Mouse (Mus musculus): ENCODE measurements around the gene Zfp866.

Gene Zfp866

GRCm38 (mm10) chr8:69797661-69798060, 6.7 kb upstream of the Zfp866 start:
- DNase-seq (ENCODE audit: low spot score in 2 of 2), result peak; percentile 14 to 20

DNA sequence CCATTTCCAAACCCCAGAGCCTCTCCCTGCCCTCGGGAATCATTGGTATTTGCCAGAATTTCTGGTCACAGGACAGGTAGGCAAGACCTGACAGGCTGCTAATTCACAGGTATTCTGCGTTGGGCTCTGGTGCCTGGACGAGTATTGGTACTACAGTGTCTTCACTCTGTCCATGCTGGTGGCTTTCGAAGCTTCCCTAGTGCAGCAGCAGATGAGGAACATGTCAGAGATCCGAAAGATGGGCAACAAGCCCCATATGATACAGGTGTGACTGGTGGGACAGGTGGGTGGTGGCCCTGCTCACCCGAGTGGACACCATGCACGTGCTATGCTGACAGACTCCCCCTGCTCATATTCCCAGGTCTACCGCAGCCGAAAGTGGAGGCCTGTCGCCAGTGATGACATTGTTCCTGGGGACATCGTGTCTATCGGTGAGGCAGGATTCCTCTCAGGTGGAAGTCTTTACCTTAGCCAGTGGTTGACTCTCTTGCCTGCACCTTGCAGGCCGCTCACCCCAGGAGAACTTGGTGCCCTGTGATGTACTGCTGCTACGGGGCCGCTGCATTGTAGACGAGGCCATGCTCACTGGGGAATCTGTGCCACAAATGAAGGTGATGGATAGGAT, 5.9 kb upstream of the Zfp866 start:
- peak; percentile 12 to 22 for DNase-seq (ENCODE audit: low spot score in 2 of 2)

DNA sequence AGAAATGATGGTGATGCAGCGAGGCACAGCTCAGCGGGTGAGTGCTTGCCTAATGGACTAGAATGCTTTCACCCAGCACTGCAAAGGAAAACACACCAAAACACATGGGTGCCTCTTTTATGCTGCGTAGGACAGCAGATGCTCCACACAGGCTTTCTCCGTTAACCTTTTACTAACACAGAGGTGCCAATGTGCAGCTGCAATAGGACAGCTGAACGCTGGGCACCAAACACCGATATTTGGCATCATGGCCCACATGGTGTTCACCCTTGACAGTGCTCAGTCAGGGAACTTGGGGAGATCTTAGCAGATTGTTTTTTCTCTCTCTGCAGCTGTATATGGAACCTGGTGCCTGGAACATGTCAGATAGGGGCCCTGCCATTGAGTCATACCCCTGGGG, 3.9 kb upstream of the Zfp866 start:
- DNase-seq (ENCODE audit: low spot score in 2 of 2), result peak; percentile 11 to 20

DNA sequence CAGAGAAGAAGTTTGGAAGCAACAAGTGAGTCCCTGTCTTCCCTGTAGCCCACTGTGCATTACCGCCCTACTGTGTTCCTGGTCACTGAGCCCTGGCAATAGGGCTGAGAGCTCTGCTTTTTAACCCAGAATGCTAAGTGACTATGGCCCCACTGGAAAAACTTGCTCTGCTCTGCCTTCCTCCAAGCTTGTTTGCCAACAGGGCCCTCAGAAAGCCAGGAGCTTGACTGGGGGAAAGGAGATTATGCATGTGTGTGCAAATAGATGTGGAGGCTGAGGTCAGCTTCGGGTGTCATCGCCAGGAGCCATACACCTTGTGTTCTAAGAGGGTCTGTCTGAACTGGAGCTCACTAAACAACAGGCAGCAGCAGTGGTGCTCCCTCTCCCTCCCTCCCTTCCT, 3.1 kb upstream of the Zfp866 start:
- DNase-seq (ENCODE audit: low spot score in 2 of 2), result peak in 1 of 2 experiments; percentile 19

DNA sequence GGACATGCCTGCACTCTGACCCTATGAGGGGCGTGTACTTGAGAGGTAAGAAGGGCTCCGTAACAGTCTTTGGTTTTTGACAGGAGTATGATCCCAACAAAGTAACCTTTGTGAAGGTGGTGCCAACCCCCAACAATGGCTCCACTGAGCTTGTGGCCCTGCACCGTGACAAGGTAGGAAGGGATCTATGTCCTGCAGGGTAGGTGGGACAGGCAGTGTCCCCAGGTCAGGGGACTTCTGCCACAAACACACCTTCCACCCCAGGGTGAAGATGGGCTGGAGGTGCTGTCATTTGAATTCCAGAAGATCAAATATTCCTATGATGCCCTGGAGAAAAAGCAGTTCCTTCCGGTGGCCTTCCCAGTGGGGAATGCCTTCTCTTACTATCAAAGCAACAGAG, 2.7 kb upstream of the Zfp866 start:
- peak; percentile 16 to 22 for DNase-seq (ENCODE audit: low spot score in 2 of 2)

GRCm38 (mm10) chr8:69791415-69792068, 564 bp upstream of the Zfp866 start:
- DNase-seq (ENCODE audit: low spot score in 2 of 2), result peak; percentile 53

DNA sequence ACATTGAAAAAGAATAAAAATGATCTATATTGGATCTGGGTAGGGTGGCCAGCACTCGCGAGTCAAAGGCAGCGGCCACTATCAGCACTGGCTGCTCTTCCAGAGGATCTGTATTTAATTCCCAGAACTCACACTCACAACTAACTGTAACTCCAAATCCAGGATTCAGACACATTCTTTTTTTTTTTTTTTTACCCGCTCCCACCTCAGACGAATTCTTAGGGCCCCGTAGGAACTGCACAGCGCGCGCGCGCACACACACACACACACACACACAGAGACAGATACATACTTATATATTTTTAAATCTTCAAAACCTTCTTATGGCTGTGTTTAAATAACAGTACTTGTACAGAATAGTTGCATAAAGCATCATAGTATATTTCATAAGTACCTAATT, 614 bp downstream of the Zfp866 start:
- peak in 1 of 2 experiments; percentile 20 for DNase-seq (ENCODE audit: low spot score in 2 of 2)

- DNase-seq (ENCODE audit: low spot score in 2 of 2), result peak in 1 of 2 experiments; percentile 17
Observed at GRCm38 (mm10) chr8:69789731-69790130, 1.2 kb downstream of the Zfp866 start.

DNA sequence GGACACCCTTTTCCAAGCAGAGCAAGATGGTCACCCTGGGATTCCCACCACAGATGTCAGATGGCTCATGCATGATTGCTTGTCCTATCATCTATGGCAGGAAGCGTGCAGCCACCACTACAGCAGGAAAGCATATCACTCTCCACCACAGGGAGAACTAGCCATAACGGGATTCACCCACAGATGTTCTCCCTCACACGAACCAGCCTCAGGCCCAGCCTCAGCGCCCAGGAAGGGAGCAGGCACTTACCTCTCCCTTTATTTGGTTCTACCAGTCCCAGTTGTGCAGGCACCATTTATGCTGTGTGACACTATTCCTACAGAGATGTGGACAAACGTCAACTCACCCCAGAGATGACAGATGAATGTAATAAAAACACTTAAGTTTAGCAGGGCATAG, 1.9 kb downstream of the Zfp866 start:
- DNase-seq (ENCODE audit: low spot score in 2 of 2), result peak in 1 of 2 experiments; percentile 18

GRCm38 (mm10) chr8:69777111-69777510, 13.9 kb downstream of the Zfp866 start:
- DNase-seq (ENCODE audit: low spot score in 2 of 2), result peak in 1 of 2 experiments; percentile 20

DNA sequence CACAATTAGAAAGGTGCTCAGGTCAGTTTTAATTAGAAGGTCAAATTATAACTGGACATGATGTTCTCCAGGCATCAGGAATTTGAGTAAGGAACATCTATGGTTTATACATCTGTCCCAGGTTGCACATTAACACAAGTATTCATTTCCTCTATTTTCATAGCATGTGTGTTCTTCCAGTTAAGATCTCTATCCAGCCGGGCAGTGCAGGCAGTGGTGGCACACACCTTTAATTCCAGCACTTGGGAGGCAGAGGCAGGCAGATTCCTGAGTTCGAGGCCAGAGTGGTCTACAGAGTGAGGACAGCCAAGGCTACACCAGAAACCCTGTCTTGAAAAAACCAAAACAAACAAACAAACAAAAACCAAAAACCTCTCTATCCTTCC, 15.8 kb downstream of the Zfp866 start:
- DNase-seq (ENCODE audit: low spot score in 2 of 2), result peak in 1 of 2 experiments; percentile 28

DNA sequence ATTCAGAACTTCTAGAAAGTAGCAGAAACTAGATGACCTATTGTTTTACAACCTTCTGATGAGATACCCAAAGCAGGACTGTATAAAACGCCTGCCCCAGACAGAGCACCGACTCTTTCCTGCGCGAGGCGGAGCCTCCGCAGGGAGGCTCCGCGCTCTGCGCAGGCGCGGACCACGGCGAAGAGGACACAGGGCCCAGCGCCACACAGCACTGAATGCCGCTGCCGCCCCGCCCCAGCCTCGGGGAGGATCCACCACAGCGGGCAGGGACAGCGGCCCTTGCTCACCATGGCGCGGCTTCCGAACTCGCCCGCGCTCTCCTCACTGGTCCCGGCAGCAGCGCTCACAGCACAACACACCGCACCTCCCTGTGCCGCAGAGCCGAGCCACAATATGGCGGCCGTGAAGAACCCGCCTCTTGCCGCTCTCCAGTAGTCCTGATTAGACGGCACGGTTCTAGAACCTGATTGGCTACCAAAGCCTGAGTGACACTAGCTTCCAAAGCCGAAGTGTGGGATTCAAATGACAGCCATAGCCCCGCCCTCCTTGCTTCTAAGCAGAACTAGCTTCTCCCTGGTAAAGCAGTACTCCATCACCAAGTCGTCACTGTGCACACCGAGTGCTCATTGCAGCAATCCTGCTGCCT, 16.4 kb downstream of the Zfp866 start, which contains the start of gene Gm20422:
Gene Gm20422 (minus strand): TSS at position 384 of the 646 bp plus-strand sequence.
- DNase-seq (ENCODE audit: low spot score in 2 of 2), result peak; percentile 95 to 97

GRCm38 (mm10) chr8:69772106-69772505, 18.9 kb downstream of the Zfp866 start:
- DNase-seq (ENCODE audit: low spot score in 2 of 2), result peak in 1 of 2 experiments; percentile 17

DNA sequence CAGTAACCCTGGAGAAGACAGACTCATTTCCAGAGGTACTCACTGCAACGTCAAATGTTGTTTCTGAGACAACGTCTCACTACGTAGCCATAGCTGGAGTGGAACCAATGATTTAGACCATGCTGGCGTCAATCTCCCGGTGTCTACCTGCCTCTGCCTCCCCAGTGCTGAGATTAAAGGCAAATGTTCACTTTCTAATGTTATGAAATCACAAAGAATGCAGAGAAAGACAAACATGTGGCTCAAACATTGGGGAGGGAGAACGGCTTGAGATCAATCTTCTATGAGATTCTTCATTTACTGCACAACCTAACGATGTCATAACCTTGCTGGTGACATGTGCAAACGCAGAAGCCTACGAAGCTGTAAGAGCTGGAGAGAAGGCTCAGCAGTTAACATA, 19.8 kb downstream of the Zfp866 start:
- peak in 1 of 2 experiments; percentile 12 for DNase-seq (ENCODE audit: low spot score in 2 of 2)

GRCm38 (mm10) chr8:69761814-69762445, 29.0 kb downstream of the Zfp866 start:
- no peak for DNase-seq (ENCODE audit: low spot score in 2 of 2)

DNA sequence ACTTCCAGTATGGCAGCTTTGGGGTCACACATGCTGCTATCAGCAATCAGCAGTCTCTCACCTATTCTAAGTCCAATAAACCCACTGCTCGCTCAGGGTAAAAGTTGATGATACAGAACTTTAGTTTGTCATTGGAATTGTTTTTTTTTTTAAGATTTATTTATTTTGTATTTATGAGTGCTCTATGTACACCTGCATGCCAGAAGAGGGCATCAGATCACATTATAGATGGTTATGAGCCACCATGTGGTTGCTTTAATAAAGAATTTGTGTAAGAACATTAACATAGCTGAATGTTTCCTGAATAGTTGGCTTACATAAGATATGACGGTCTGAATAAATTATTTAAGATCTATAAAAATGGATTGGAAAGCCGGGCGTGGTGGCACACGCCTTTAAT, 32.7 kb downstream of the Zfp866 start:
- no peak for DNase-seq (ENCODE audit: low spot score in 2 of 2)

DNA sequence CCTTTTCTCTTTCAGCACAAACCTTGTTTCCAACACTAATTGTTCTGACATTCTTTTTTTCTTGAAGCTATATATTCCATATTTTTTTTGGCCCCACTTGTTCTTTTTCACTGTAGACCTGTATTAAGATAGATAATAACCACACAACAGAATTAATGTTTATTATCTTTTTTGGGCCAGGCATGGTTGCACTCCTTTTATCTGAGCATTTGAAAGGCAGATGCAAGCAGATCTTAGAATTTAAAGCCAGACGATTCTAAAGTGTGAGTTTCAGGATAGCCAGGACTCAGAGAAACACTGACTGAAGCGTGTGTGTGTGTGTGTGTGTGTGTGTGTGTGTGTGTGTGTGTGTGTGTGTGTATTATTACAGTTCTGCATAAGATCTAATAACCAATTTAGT, 38.5 kb downstream of the Zfp866 start:
- DNase-seq (ENCODE audit: low spot score in 2 of 2), result no peak

- DNase-seq (ENCODE audit: low spot score in 2 of 2), result peak; percentile 96
Observed at GRCm38 (mm10) chr8:69749544-69750454, 41.2 kb downstream of the Zfp866 start, which contains the start of gene Zfp963. Gene Zfp963, minus strand, starts transcription at chr8:69749970.

- DNase-seq (ENCODE audit: low spot score in 2 of 2), result no peak
Observed at GRCm38 (mm10) chr8:69741231-69741630, 49.7 kb downstream of the Zfp866 start.

DNA sequence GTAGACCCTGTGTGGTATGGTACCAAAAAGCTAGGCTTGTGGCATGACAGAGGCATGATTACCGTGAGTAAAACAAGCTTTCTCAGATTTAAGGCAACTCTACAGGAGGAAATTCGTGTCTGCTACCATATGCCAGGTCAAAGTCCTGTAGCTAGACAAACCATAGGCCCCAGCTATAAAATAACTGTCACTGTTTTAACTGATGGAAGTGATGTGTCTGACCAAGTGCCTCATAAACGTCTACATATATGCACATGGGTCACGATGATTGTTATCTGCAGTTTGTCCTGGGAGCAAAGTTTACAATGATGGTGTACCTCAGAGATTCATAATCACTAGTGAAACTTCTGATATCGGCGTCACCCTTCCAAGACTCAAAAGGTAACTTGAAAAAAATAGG, 50.2 kb downstream of the Zfp866 start:
- DNase-seq (ENCODE audit: low spot score in 2 of 2), result no peak

DNA sequence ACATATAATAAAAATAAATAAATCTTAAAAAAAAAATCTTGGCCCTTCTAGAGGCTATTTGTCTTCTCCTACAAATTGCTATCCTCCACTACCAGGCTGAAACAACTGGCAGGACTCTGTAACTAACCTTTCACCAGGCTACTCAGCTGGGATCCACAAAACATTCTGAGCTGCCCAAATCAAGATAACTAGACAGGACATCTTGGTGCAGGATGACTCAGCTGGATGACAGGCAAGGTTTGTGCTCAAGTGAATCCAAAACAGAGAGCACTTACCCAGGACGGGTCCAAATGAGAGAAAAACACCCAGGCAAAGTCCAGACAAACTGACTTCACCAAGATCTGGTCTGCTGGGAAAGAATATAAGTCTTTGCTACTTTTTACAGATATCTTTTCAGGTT, 55.5 kb downstream of the Zfp866 start:
- no peak for DNase-seq (ENCODE audit: low spot score in 2 of 2)

Measured in right cerebral cortex, postnatal 10 days (tissue).